Mouse (Mus musculus): ENCODE data around the gene Spin1.

GRCm38 (mm10) chr13:51127906-51128305, 27.2 kb downstream of the Spin1 start:
- TF ChIP-seq CTCF (IDR thresholded peaks at IDR 0.05; ENCODE audit: control insufficient read depth, insufficient read depth, insufficient read length) = no peak
- TF ChIP-seq MYOD1 (IDR thresholded peaks at IDR 0.05; ENCODE audit: control insufficient read depth, insufficient read length, low read depth) = no peak
- TF ChIP-seq MAX (IDR thresholded peaks at IDR 0.05) = no peak
